Mouse (Mus musculus) brain, embryonic 14.5 days (tissue): ENCODE data around the gene Nckap5.

ENCODE experiments used
- CTCF ChIP-seq: fragments of 200-500 bp; IDR thresholded peaks from 2 replicates; pipeline ENCODE4 v1.5.1; 2012; ENCODE audit warnings: inconsistent platforms, mild to moderate bottlenecking, moderate library complexity, borderline replicate concordance; ENCODE audit not compliant: insufficient read depth, insufficient read length; ENCODE audit errors: extremely low read depth
- POLR2A ChIP-seq: fragments of 200-500 bp; IDR thresholded peaks from 2 replicates; pipeline ENCODE4 v1.6.1; 2012; ENCODE audit warnings: mild to moderate bottlenecking, inconsistent platforms, borderline replicate concordance; ENCODE audit not compliant: poor library complexity, insufficient read depth, insufficient read length, severe bottlenecking; ENCODE audit errors: extremely low read depth

GRCm38 (mm10) chr1:126502741-126503140 is 327.9 kb downstream of the Nckap5 start:
- TF ChIP-seq CTCF (no peak), POLR2A (no peak)
